ENCODE assay signal across 8 mouse cellular contexts in the genomic region with DNA sequence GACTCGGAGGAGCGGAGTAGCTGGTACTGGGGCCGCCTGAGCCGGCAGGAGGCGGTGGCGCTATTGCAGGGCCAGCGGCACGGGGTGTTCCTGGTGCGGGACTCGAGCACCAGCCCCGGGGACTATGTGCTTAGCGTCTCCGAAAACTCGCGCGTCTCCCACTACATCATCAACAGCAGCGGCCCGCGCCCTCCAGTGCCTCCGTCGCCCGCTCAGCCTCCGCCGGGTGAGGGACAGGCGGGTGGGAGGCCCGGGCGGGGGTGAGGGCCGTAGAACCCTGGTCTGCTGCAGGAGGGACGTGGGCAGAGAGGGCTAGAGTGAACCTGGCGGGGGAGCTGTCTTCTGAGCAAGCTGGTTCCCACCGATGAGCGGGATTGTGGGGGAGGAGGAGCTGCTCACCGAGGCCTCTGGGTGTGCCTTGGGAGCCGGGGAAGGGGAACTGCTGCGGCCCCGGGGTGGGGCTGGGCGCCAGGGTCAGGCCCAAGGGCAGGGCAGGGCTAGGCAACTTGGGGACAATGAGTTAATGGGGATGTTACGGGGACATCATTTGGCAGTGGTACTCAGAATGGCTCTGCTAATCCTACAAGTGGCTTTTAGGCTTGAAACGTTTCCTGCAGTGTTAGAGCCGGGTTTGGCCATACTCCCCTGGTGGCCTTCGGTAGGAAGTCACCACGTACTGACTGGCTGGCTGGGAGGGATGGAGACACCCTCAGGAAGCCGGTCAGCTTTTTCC. TPM values are rescaled to one million over a fixed set of nuclear protein-coding genes. Genes with fewer than 3 reads are reported as not detected.
DNase-seq lines count a peak whose midpoint lies in the region; ATAC-seq lines count a peak whose summit lies in the region.

No protein-coding gene starts in this region.

- WGBS in forebrain, embryonic 14.5 days = under 1% methylated on average over 43 of the region's 43 CpGs

- H3K9ac ChIP-seq in forebrain, embryonic 14.5 days (ENCODE audit: low read length) = peak overlapping the region; percentile 85

- peak overlapping the region; percentile 89 for H3K27ac ChIP-seq in forebrain, embryonic 14.5 days (ENCODE audit: low read depth, low read length)

- no peaks in the 10 kb centered on the region for H3K27me3 ChIP-seq in forebrain, embryonic 14.5 days (replicated peaks; ENCODE audit: control insufficient read depth, insufficient read depth, low read length)

- H3K36me3 ChIP-seq in forebrain, embryonic 14.5 days (ENCODE audit: control insufficient read depth, insufficient read depth, low read length) = peaks cover 11% of the 10 kb centered on the region; the same call in 1 of the 2 replicates

- H3K9me3 ChIP-seq in forebrain, embryonic 14.5 days (replicated peaks; ENCODE audit: control insufficient read depth, low read length) = no peaks in the 10 kb centered on the region

- intact Hi-C loops in heart, postnatal 36 days (cut with DNase I) = loop anchor here (1.0 to 2.0 kb wide), 2 partner anchors 23 to 48 kb away; no protein-coding TSS in a partner anchor

- H3K4me1 ChIP-seq in forebrain, embryonic 14.5 days (ENCODE audit: control insufficient read depth, insufficient read depth, low read length) = peaks cover 10% of the 10 kb centered on the region

- peak overlapping the region; percentile 99 for H3K4me3 ChIP-seq in forebrain, embryonic 14.5 days (ENCODE audit: low read depth, low read length)

- peak; percentile 63; the same call in 1 of the 2 replicates for ATAC-seq in cerebellum, adult (ENCODE audit: insufficient number of reproducible peaks, low FRiP score, low TSS enrichment)
- peak; percentile 83 for ATAC-seq in forebrain, embryonic 14.5 days

- DNase-seq in cerebellum, adult 8-10 months = no peak
- DNase-seq in adrenal gland, postnatal 25 days = peak; percentile 62
- peak; percentile 46 for DNase-seq in forebrain, embryonic 14.5 days (ENCODE audit: low spot score)
- DNase-seq in heart, postnatal 36 days = peak; percentile 67 to 78
- DNase-seq in layer of hippocampus, adult 9-10 months (ENCODE audit: low spot score) = peak; percentile 26
- peak; percentile 65 for DNase-seq in lung, postnatal 25 days (ENCODE audit: low spot score)
- peak; percentile 66 for DNase-seq in retina, postnatal 1 day

- H3K4me2 ChIP-seq in forebrain, embryonic 14.5 days (ENCODE audit: low read length) = peak overlapping the region; percentile 74

RNA-seq across cellular contexts. Expression of gene Crk, which starts 0.5 kb away (rescaled TPM):
- 112 and 117 TPM in 2 replicates for total RNA-seq in adrenal gland, postnatal 25 days (2021)
- 105 and 109 TPM in 2 replicates for polyA plus RNA-seq in forebrain, embryonic 14.5 days (2014; fragmentation: Nextera tagmentation; extraction: Ambion mirVana)
- 10 to 100 TPM; 78.4 to 84.2 TPM for total RNA-seq in heart, postnatal 36 days (2021)

RNA-seq across cellular contexts. Expression of gene Myo1c, which starts 29.3 kb away (rescaled TPM):
- total RNA-seq in adrenal gland, postnatal 25 days (2021) = 157 and 166 TPM in 2 replicates
- polyA plus RNA-seq in forebrain, embryonic 14.5 days (2014; fragmentation: Nextera tagmentation; extraction: Ambion mirVana) = 5.7 and 6.6 TPM in 2 replicates
- total RNA-seq in heart, postnatal 36 days (2021) = 100 to 1,000 TPM; 110 to 122 TPM

RNA-seq across cellular contexts. Expression of gene Inpp5k, which starts 48.8 kb away (rescaled TPM):
- 40.6 and 61.6 TPM in 2 replicates for total RNA-seq in adrenal gland, postnatal 25 days (2021)
- 53.9 and 55.5 TPM in 2 replicates for polyA plus RNA-seq in forebrain, embryonic 14.5 days (2014; fragmentation: Nextera tagmentation; extraction: Ambion mirVana)
- 10 to 100 TPM; 32.7 to 33.5 TPM for total RNA-seq in heart, postnatal 36 days (2021)

RNA-seq across cellular contexts. Expression of gene Ywhae, which starts 53.1 kb away (rescaled TPM):
- 594 and 621 TPM in 2 replicates for total RNA-seq in adrenal gland, postnatal 25 days (2021)
- polyA plus RNA-seq in forebrain, embryonic 14.5 days (2014; fragmentation: Nextera tagmentation; extraction: Ambion mirVana) = 1,444 and 1,603 TPM in 2 replicates
- 100 to 1,000 TPM; 561 to 563 TPM for total RNA-seq in heart, postnatal 36 days (2021)
